Mouse (Mus musculus): ENCODE measurements at regions not wholly inside any gene's neighbourhood (a gene's known extent, or its start where the extent isn't known, plus 50 kb on each side); places are given as distances from the start of the nearest gene placed in this dataset.

DNA sequence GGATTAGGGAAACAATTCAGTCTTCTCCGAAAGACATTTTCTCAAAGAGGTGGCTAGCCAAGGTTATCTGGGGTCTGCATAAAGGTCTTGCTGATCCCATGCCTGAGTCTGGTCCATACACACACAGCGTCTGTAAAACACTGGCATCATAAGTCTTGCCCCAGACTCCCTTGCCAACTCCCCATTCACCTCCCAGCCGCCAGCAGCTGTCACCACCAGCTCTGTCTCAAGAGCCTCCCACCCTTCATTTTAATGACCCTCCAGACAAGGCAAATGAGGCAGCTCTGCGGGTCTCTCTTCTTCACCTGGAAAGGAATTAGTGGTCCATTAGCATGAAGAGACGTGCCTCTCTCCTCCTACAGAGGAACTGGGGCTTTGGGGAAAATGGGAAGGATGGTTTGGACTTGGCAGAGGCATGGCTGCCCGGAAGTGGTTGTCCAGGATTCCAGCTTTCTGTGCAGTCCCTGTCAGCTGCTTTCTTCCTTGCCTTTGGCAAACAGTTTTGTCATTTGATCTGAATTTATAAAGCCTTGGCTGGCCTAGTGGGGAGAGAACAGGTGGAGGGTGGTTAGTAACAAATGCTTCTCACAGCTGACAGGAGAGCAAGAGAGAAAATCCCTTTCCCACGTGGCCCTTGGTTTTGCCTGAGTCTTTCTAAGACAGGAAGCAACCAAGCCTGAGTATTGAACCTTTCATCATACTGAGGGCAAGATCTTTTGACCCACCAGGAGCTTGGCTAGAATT, 173.3 kb upstream of the Opcml start:
- Histone ChIP-seq H3K36me3 (ENCODE audit: control insufficient read depth, insufficient read depth, low read length) (no peaks in the 10 kb centered on the region), H3K27ac (ENCODE audit: low read depth, low read length) (no peak overlapping the region), H3K4me3 (ENCODE audit: low read depth, low read length) (no peak overlapping the region), H3K9me3 (ENCODE audit: control insufficient read depth, low read length) (no peaks in the 10 kb centered on the region), H3K4me2 (ENCODE audit: low read depth, low read length) (no peak overlapping the region), H3K4me1 (ENCODE audit: control insufficient read depth, insufficient read depth, low read length) (no peaks in the 10 kb centered on the region), H3K9ac (replicated peaks; ENCODE audit: low read depth, low read length) (no peak overlapping the region), H3K27me3 (ENCODE audit: control insufficient read depth, insufficient read depth, low read length) (no peaks in the 10 kb centered on the region; the same call in 1 of the 2 replicates)
- WGBS = 33% methylated on average over 7 of the region's 7 CpGs
- no peak; the same call in 1 of the 2 replicates for ATAC-seq (ENCODE audit: low read depth)

DNA sequence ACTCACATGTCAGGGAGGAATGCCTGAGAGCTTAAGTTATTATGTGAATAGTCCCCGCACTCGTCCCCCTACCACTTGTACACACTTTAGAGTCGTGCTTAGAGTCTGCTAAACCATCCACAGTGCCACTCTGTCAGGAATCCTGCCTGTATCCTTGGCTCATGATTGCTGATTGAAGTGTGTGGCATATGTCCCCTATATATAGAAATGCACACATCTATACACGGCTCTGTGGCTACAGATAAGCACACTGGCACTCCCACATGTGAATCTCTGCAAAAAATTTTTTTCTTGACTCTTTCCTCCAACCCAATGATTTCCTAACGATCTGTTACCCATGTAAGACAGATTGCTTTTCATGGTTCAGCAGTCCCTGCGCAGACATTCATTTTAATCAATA, 155.7 kb upstream of the Opcml start:
- no peak overlapping the region for H3K9ac ChIP-seq (replicated peaks; ENCODE audit: low read depth, low read length)
- no peaks in the 10 kb centered on the region for H3K9me3 ChIP-seq (ENCODE audit: control insufficient read depth, low read length)
- H3K4me3 ChIP-seq (ENCODE audit: low read depth, low read length) = no peak overlapping the region
- no peak for ATAC-seq (ENCODE audit: low read depth)
- no peak overlapping the region for H3K27ac ChIP-seq (ENCODE audit: low read depth, low read length)
- 76% methylated on average over 6 of the region's 6 CpGs for WGBS
- no peak overlapping the region for H3K4me2 ChIP-seq (ENCODE audit: low read depth, low read length)
- H3K4me1 ChIP-seq (ENCODE audit: control insufficient read depth, insufficient read depth, low read length) = no peaks in the 10 kb centered on the region
- H3K27me3 ChIP-seq (ENCODE audit: control insufficient read depth, insufficient read depth, low read length) = no peaks in the 10 kb centered on the region
- H3K36me3 ChIP-seq (ENCODE audit: control insufficient read depth, insufficient read depth, low read length) = no peaks in the 10 kb centered on the region

DNA sequence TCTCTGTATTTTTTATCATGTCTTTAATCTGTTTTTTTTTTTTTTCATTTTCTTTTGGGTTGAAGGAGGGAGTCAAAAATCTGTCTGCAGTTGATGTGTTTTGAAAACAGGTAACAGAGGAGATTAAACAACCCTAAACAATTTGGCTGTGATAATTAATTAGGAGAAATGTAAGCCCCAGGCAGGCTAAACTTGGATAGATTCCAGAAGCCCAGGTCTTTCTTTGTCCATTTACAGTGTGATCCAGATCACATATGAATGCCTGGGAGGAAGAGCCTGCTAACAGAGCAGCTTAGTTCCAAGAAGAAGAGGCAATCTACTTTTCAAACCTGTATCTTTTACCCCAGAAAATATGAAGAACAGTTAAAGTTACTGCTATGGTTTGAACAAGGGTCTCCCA, 150.0 kb upstream of the Opcml start:
- no peaks in the 10 kb centered on the region for H3K9me3 ChIP-seq (ENCODE audit: control insufficient read depth, low read length)
- H3K4me1 ChIP-seq (ENCODE audit: control insufficient read depth, insufficient read depth, low read length) = no peaks in the 10 kb centered on the region
- H3K4me3 ChIP-seq (ENCODE audit: low read depth, low read length) = no peak overlapping the region
- ATAC-seq (ENCODE audit: low read depth) = no peak
- H3K4me2 ChIP-seq (ENCODE audit: low read depth, low read length) = no peak overlapping the region
- H3K36me3 ChIP-seq (ENCODE audit: control insufficient read depth, insufficient read depth, low read length) = no peaks in the 10 kb centered on the region
- no peak overlapping the region for H3K27ac ChIP-seq (ENCODE audit: low read depth, low read length)
- no peak overlapping the region for H3K9ac ChIP-seq (replicated peaks; ENCODE audit: low read depth, low read length)
- H3K27me3 ChIP-seq (ENCODE audit: control insufficient read depth, insufficient read depth, low read length) = no peaks in the 10 kb centered on the region; the same call in 1 of the 2 replicates

DNA sequence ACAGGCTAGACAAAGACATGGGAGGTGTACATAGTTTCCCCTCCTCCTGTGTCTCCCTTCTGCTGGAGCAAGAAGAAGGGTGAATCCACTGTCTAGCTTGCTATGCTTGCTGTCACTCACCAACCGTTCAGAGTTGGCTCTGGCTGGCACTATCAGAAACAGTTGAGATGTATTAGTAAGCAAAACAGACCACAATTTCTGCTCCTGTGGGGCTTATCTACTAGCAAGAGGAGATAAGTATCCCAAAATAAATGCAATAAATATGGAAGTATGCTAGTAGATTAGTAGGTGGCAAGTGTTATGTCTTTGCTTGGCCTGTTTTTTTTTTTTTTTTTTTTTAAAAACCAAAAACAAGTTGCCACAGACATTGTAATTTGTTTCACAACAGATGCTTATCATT, 147.3 kb upstream of the Opcml start:
- Histone ChIP-seq H3K9me3 (ENCODE audit: control insufficient read depth, low read length) (no peaks in the 10 kb centered on the region), H3K4me1 (ENCODE audit: control insufficient read depth, insufficient read depth, low read length) (no peaks in the 10 kb centered on the region), H3K27me3 (ENCODE audit: control insufficient read depth, insufficient read depth, low read length) (no peaks in the 10 kb centered on the region; the same call in 1 of the 2 replicates), H3K9ac (replicated peaks; ENCODE audit: low read depth, low read length) (no peak overlapping the region), H3K4me2 (ENCODE audit: low read depth, low read length) (no peak overlapping the region), H3K4me3 (ENCODE audit: low read depth, low read length) (no peak overlapping the region), H3K27ac (ENCODE audit: low read depth, low read length) (no peak overlapping the region), H3K36me3 (ENCODE audit: control insufficient read depth, insufficient read depth, low read length) (no peaks in the 10 kb centered on the region)
- no peak for ATAC-seq (ENCODE audit: low read depth)
- 80% methylated on average over 1 of the region's 1 CpGs for WGBS

DNA sequence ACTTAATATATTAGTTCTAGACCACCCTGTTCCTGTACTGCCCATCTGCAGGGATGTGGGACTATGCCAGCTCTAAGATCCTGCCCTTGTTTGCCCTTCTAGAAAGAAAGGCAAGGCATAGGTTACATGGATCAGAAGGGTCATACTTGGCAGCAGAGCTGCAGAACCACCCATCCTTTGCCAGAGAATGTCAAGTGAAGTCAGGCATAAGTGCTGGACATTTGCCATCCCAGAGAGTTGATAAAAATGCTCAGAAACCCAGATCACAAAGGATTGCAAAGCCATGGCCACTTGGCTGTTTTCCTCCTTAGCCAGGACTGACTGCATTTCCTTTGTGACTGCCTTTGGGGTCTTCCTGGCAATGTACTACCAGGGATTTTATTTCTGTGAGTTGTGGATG, 146.7 kb upstream of the Opcml start:
- H3K9ac ChIP-seq (replicated peaks; ENCODE audit: low read depth, low read length) = no peak overlapping the region
- no peak overlapping the region for H3K27ac ChIP-seq (ENCODE audit: low read depth, low read length)
- H3K4me3 ChIP-seq (ENCODE audit: low read depth, low read length) = no peak overlapping the region
- H3K4me2 ChIP-seq (ENCODE audit: low read depth, low read length) = no peak overlapping the region
- H3K36me3 ChIP-seq (ENCODE audit: control insufficient read depth, insufficient read depth, low read length) = no peaks in the 10 kb centered on the region
- ATAC-seq (ENCODE audit: low read depth) = no peak
- H3K27me3 ChIP-seq (ENCODE audit: control insufficient read depth, insufficient read depth, low read length) = no peaks in the 10 kb centered on the region; the same call in 1 of the 2 replicates
- H3K4me1 ChIP-seq (ENCODE audit: control insufficient read depth, insufficient read depth, low read length) = no peaks in the 10 kb centered on the region
- no peaks in the 10 kb centered on the region for H3K9me3 ChIP-seq (ENCODE audit: control insufficient read depth, low read length)

DNA sequence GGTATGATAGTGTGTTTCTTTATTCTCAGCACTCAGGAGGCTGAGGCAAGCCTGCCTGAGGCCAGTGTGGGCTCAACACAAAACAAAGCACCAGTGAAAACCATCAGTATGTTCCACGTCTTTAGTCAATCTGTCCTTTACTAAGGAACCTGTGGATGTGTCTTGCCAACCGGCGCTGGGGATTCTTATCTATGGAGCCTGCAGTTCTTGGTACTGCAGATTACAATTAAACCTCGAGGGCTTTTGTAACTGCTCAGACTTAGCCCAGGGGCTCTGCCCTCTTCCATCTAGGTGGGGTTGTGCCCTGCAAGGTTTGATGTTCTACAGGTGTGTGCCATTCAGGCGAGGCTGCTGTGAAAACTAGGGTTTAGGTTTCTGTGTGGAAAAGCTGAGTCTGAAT, 145.1 kb upstream of the Opcml start:
- Histone ChIP-seq H3K9ac (replicated peaks; ENCODE audit: low read depth, low read length) (no peak overlapping the region), H3K4me2 (ENCODE audit: low read depth, low read length) (no peak overlapping the region), H3K27me3 (ENCODE audit: control insufficient read depth, insufficient read depth, low read length) (no peaks in the 10 kb centered on the region; the same call in 1 of the 2 replicates), H3K4me1 (ENCODE audit: control insufficient read depth, insufficient read depth, low read length) (no peaks in the 10 kb centered on the region), H3K36me3 (ENCODE audit: control insufficient read depth, insufficient read depth, low read length) (no peaks in the 10 kb centered on the region), H3K27ac (ENCODE audit: low read depth, low read length) (no peak overlapping the region), H3K4me3 (ENCODE audit: low read depth, low read length) (no peak overlapping the region), H3K9me3 (ENCODE audit: control insufficient read depth, low read length) (no peaks in the 10 kb centered on the region)
- no peak for ATAC-seq (ENCODE audit: low read depth)
- WGBS = 93% methylated on average over 5 of the region's 5 CpGs

DNA sequence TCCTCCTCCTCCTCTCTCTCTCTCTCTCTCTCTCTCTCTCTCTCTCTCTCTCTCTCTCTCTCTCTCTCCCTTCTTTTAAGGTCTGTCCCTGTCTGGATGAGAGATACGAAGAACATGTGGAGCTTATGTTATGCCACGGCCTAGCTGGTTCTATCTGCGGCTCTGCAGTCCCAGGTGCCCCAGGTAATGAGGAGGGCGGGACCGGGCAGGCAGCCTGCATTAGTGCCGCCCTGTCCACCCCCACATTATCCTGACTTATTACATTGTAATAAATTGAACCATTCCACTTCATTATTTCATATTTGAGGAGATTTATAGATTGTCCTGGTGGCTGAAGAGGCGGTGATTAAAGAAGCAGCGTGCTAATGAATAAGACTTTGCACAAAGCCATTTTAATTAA, 144.5 kb upstream of the Opcml start:
- Histone ChIP-seq H3K27ac (ENCODE audit: low read depth, low read length) (no peak overlapping the region), H3K36me3 (ENCODE audit: control insufficient read depth, insufficient read depth, low read length) (no peaks in the 10 kb centered on the region), H3K4me3 (ENCODE audit: low read depth, low read length) (no peak overlapping the region), H3K27me3 (ENCODE audit: control insufficient read depth, insufficient read depth, low read length) (no peaks in the 10 kb centered on the region), H3K9ac (replicated peaks; ENCODE audit: low read depth, low read length) (no peak overlapping the region), H3K9me3 (ENCODE audit: control insufficient read depth, low read length) (no peaks in the 10 kb centered on the region), H3K4me2 (ENCODE audit: low read depth, low read length) (no peak overlapping the region), H3K4me1 (ENCODE audit: control insufficient read depth, insufficient read depth, low read length) (no peaks in the 10 kb centered on the region)
- ATAC-seq (ENCODE audit: low read depth) = peak; percentile 56; the same call in 1 of the 2 replicates
- WGBS = 62% methylated on average over 7 of the region's 8 CpGs

DNA sequence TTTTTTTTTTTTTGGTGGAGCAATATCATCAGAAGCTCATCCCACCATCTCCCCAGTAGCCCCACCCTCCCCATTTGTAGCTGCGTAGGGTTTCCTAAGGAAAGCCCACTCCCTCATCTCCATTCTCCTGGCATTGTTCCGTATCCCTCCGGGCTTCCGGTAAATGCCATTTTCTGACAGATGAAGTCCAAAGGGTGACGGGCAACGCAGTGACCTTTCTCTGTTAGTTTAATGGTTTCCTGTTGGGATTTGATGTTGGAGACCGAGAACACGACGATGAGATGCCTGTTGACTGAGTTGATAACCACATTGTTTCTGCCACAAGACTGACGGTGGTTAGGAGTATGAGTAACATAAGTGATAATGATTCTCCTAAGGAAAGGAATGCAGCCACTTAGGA, 143.6 kb upstream of the Opcml start:
- Histone ChIP-seq H3K36me3 (ENCODE audit: control insufficient read depth, insufficient read depth, low read length) (no peaks in the 10 kb centered on the region), H3K9ac (replicated peaks; ENCODE audit: low read depth, low read length) (no peak overlapping the region), H3K27me3 (ENCODE audit: control insufficient read depth, insufficient read depth, low read length) (no peaks in the 10 kb centered on the region), H3K4me2 (ENCODE audit: low read depth, low read length) (no peak overlapping the region), H3K4me3 (ENCODE audit: low read depth, low read length) (no peak overlapping the region), H3K27ac (ENCODE audit: low read depth, low read length) (no peak overlapping the region), H3K4me1 (ENCODE audit: control insufficient read depth, insufficient read depth, low read length) (no peaks in the 10 kb centered on the region), H3K9me3 (ENCODE audit: control insufficient read depth, low read length) (no peaks in the 10 kb centered on the region)
- ATAC-seq (ENCODE audit: low read depth) = no peak
- 73% methylated on average over 10 of the region's 10 CpGs for WGBS

DNA sequence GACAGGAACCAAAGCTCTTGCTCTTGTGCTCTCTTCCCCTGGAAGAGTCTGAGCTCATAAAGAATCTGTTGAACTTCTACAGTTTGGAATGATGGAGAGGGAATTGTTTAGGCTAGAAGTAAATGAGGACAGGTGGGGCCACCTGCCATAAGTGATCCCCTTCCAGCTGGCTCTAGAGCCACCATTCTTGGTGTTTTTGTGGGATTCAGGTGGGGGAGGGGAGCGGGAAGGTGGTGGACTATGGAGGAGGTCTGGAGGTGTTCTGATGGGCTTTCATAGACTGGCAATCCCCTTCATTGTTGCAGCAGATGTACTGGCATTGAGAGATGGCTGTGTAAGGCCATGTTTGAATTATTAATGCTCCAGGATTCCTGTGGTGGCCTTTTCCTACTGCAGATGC, 132.6 kb upstream of the Opcml start:
- H3K27me3 ChIP-seq (ENCODE audit: control insufficient read depth, insufficient read depth, low read length) = 0 out of 2 replicates have a peak, but pooled peaks cover 3% of the 10 kb centered on the region
- 100% methylated on average over 1 of the region's 1 CpGs for WGBS
- H3K4me3 ChIP-seq (ENCODE audit: low read depth, low read length) = no peak overlapping the region
- H3K4me1 ChIP-seq (ENCODE audit: control insufficient read depth, insufficient read depth, low read length) = 0 out of 2 replicates have a peak, but pooled peaks cover 4% of the 10 kb centered on the region
- H3K36me3 ChIP-seq (ENCODE audit: control insufficient read depth, insufficient read depth, low read length) = no peaks in the 10 kb centered on the region
- ATAC-seq (ENCODE audit: low read depth) = no peak
- H3K4me2 ChIP-seq (ENCODE audit: low read depth, low read length) = no peak overlapping the region
- H3K9ac ChIP-seq (replicated peaks; ENCODE audit: low read depth, low read length) = no peak overlapping the region
- no peaks in the 10 kb centered on the region for H3K9me3 ChIP-seq (ENCODE audit: control insufficient read depth, low read length)
- no peak overlapping the region for H3K27ac ChIP-seq (ENCODE audit: low read depth, low read length)
